Mouse (Mus musculus): ENCODE measurements at regions not wholly inside any gene's neighbourhood (a gene's known extent, or its start where the extent isn't known, plus 50 kb on each side); places are given as distances from the start of the nearest gene placed in this dataset.
"Not testable (repeated sequence)": the region's sequence is repeated elsewhere in the genome, so short reads cannot be mapped to it uniquely, and the experiment has no call there.

DNA sequence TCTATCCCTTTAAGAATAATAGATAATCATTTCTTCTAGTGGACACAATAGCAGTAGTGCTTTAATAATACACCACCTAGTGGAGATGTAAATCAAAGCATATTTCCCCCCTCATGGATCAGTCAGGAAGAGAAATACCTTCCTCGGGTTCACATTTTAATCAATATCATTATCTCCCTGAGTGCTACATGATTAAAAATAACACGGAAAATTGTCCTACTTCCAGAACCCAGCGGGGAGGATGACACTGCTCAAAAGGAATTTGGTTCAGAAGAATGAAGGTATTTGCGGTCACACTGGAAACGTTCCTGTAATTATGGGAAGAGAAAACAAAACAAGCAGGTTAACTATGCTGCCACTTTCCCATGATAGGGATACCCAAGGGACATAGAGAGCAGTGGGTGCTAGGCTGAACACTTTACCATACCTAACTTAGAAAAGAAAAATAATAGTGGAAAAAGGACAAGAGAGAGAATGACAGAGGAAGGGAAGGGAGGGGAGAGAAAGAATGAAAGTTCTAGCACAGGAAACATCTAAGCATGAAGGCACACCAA is 132.0 kb upstream of the Gm9972 start:
- H3K27ac ChIP-seq, result no peak overlapping the region
- H3K9ac ChIP-seq, result no peak overlapping the region
- H3K4me2 ChIP-seq (replicated peaks), result no peak overlapping the region
- H3K36me3 ChIP-seq, result no peaks in the 10 kb centered on the region
- no peak overlapping the region for H3K4me3 ChIP-seq
- no peak for ATAC-seq (ENCODE audit: low FRiP score)
- no peaks in the 10 kb centered on the region for H3K9me3 ChIP-seq (replicated peaks)
- H3K27me3 ChIP-seq, result no peaks in the 10 kb centered on the region
- 82% methylated on average over 5 of the region's 5 CpGs for WGBS
- no peaks in the 10 kb centered on the region for H3K4me1 ChIP-seq

GRCm38 (mm10) chr11:42905561-42905960 is 130.0 kb upstream of the Gm9972 start:
- no peaks in the 10 kb centered on the region for H3K36me3 ChIP-seq
- no peak overlapping the region for H3K4me2 ChIP-seq (replicated peaks)
- no peak overlapping the region for H3K9ac ChIP-seq
- ATAC-seq (ENCODE audit: low FRiP score), result no peak
- H3K4me3 ChIP-seq, result no peak overlapping the region
- no peak overlapping the region for H3K27ac ChIP-seq
- H3K9me3 ChIP-seq (replicated peaks), result no peaks in the 10 kb centered on the region
- 83% methylated on average over 2 of the region's 2 CpGs for WGBS
- H3K4me1 ChIP-seq, result no peaks in the 10 kb centered on the region
- no peaks in the 10 kb centered on the region for H3K27me3 ChIP-seq

DNA sequence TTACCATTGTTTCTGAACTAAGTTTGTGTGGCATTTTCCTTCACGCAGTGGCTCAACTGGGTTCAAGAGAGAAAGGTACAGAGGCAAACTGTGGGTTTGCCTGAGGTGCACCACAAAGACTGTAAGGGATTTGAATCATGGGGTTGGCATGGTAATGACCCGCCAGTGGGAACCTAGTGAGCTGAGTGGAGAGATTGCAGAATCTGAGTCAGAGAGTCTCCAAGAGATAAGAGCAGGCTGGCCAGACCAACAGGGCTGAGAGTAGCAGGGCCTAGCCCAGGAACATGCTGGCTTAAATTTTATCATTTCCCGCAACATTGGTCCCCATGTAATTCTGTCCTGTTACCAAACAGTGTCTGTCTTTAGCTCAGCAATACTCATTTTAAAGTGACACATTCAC is 129.5 kb upstream of the Gm9972 start:
- ATAC-seq (ENCODE audit: low FRiP score), result no peak
- H3K9me3 ChIP-seq (replicated peaks), result no peaks in the 10 kb centered on the region
- 83% methylated on average over 3 of the region's 3 CpGs for WGBS
- H3K4me2 ChIP-seq (replicated peaks), result no peak overlapping the region
- H3K4me1 ChIP-seq, result no peaks in the 10 kb centered on the region
- no peaks in the 10 kb centered on the region for H3K27me3 ChIP-seq
- H3K36me3 ChIP-seq, result no peaks in the 10 kb centered on the region
- H3K27ac ChIP-seq, result no peak overlapping the region
- H3K4me3 ChIP-seq, result no peak overlapping the region
- no peak overlapping the region for H3K9ac ChIP-seq

DNA sequence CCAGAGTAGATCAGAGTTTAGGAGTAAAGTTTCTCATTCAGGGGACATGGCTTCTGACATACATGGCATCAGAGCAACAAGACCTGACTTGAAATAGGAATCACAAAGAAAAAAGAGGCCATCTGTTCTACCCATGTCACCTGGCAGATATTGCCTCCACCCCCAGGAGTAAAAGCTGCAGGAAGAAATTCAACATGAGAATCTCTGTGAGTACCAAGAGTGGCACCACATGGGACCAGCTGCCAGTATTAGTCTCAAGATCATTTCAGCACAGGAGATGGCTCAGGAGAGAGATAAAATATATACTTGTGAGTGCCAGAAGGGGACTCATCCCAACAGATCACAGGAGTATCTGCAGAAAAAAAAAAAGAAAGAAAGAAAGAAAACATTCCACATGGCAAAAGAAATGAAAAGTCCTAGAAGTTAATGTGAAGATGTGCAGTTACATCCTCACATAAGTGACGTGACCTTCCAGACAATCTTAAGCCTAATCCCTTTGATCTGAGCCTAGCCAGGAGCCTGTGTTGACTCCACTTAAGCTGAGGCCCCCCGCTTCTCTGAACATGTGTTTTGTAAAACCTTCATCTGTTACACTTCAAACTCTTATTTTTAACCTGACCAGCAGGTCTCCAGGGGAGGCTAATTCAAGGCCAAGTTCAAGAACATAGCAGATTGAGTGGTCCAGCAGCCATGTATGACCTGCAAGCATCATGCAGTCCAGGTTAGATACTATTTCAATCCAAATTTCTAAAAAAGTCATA is 118.9 kb upstream of the Gm9972 start:
- no peak overlapping the region for H3K9ac ChIP-seq
- no peaks in the 10 kb centered on the region for H3K36me3 ChIP-seq
- no peak for ATAC-seq (ENCODE audit: low FRiP score)
- no peaks in the 10 kb centered on the region for H3K4me1 ChIP-seq
- H3K9me3 ChIP-seq (replicated peaks), result no peaks in the 10 kb centered on the region
- whole genome bisulfite sequencing, result 75% methylated on average over 2 of the region's 2 CpGs
- H3K4me2 ChIP-seq (replicated peaks), result no peak overlapping the region
- H3K27me3 ChIP-seq, result no peaks in the 10 kb centered on the region
- H3K27ac ChIP-seq, result no peak overlapping the region
- no peak overlapping the region for H3K4me3 ChIP-seq

DNA sequence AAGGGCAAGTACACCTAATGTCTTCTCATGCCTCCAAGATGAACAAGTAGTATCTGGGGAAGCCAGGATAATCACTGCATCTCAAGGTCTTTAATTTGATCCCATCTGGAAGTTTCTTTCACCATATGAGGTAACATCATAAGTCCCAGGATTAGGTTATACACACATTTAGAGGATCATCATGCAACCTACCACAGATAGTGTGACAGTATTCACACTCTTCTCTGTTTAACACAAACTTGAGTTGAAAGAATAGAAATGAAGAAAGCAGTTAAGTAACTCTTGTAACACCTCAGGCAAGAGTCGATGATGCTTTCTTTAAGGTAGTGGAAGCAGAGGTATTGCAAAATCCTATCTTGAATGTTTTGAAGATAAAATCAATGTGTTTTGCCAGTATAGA is 116.3 kb upstream of the Gm9972 start:
- ATAC-seq (ENCODE audit: low FRiP score), result no peak
- no peak overlapping the region for H3K4me3 ChIP-seq
- H3K9ac ChIP-seq, result no peak overlapping the region
- no peaks in the 10 kb centered on the region for H3K27me3 ChIP-seq
- no peak overlapping the region for H3K27ac ChIP-seq
- H3K4me2 ChIP-seq (replicated peaks), result no peak overlapping the region
- H3K36me3 ChIP-seq, result no peaks in the 10 kb centered on the region
- 95% methylated on average over 1 of the region's 1 CpGs for WGBS
- no peaks in the 10 kb centered on the region for H3K9me3 ChIP-seq (replicated peaks)
- no peaks in the 10 kb centered on the region for H3K4me1 ChIP-seq

- no peak for ATAC-seq (ENCODE audit: low FRiP score)
- Histone ChIP-seq H3K4me1 (no peaks in the 10 kb centered on the region), H3K9me3 (replicated peaks) (no peaks in the 10 kb centered on the region), H3K4me2 (replicated peaks) (no peak overlapping the region), H3K27me3 (no peaks in the 10 kb centered on the region), H3K9ac (no peak overlapping the region), H3K4me3 (no peak overlapping the region), H3K27ac (no peak overlapping the region), H3K36me3 (no peaks in the 10 kb centered on the region)
- 89% methylated on average over 5 of the region's 5 CpGs for WGBS
Measured at GRCm38 (mm10) chr11:42927156-42927555, 108.4 kb upstream of the Gm9972 start.

DNA sequence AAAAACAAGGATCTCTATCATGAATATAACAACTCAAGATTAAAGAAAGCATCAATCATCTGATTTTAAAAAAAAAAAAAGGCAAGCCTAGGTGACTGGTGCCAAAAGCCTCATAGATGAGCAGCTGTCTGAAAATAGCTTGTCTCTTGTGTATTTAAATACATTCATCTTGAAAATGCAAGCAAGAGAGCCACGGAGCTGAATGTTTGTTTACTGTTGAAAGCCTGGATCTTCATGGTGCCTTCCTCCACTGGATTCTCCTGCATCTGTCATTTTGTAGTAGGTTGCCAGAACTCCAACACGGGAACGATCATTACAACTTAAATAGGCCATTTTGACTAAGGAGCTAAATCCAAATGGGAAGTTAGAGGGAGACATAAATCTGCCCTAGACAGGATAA is 106.6 kb upstream of the Gm9972 start:
- Histone ChIP-seq H3K9ac (no peak overlapping the region), H3K9me3 (replicated peaks) (no peaks in the 10 kb centered on the region), H3K27ac (no peak overlapping the region), H3K4me3 (no peak overlapping the region), H3K36me3 (no peaks in the 10 kb centered on the region), H3K4me1 (no peaks in the 10 kb centered on the region), H3K4me2 (replicated peaks) (no peak overlapping the region), H3K27me3 (no peaks in the 10 kb centered on the region)
- no peak for ATAC-seq (ENCODE audit: low FRiP score)
- 81% methylated on average over 3 of the region's 3 CpGs for WGBS

- H3K27me3 ChIP-seq; H3K36me3 ChIP-seq; H3K9ac ChIP-seq; H3K4me1 ChIP-seq; ATAC-seq (ENCODE audit: low FRiP score); H3K27ac ChIP-seq; H3K9me3 ChIP-seq (replicated peaks); H3K4me2 ChIP-seq (replicated peaks); H3K4me3 ChIP-seq: not testable (repeated sequence)
- 80% methylated on average over 4 of the region's 4 CpGs for WGBS
Measured at GRCm38 (mm10) chr11:42939271-42939670, 96.3 kb upstream of the Gm9972 start.

- no peak overlapping the region for H3K4me3 ChIP-seq
- H3K9me3 ChIP-seq (replicated peaks), result no peaks in the 10 kb centered on the region
- ATAC-seq (ENCODE audit: low FRiP score), result no peak
- no peak overlapping the region for H3K4me2 ChIP-seq (replicated peaks)
- no peaks in the 10 kb centered on the region for H3K36me3 ChIP-seq
- no peak overlapping the region for H3K9ac ChIP-seq
- no peak overlapping the region for H3K27ac ChIP-seq
- 87% methylated on average over 3 of the region's 3 CpGs for WGBS
- H3K4me1 ChIP-seq, result no peaks in the 10 kb centered on the region
- H3K27me3 ChIP-seq, result no peaks in the 10 kb centered on the region
Measured at GRCm38 (mm10) chr11:42941561-42941960, 94.0 kb upstream of the Gm9972 start.

DNA sequence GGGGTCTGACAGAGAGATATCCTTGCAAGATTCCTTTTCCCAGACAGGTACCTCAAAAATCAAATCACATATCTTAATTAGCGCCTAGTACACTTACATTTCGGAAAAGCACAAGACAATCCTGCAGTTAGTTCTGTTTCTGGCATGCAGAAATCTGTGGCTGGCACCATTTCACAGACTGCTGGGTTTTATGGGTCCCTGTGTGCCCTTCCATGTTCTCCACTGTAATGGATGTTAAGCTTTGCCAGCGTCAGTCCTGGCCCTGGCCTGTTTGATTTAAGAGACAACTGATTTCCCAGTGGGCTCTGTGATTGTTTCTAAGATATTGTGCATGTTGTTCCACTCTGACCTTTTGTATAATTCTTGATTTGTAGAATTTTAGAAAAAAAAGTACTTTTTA is 93.3 kb upstream of the Gm9972 start:
- WGBS, result 81% methylated on average over 3 of the region's 3 CpGs
- Histone ChIP-seq H3K9me3 (replicated peaks) (no peaks in the 10 kb centered on the region), H3K9ac (no peak overlapping the region), H3K4me3 (no peak overlapping the region), H3K27ac (no peak overlapping the region), H3K36me3 (no peaks in the 10 kb centered on the region), H3K4me2 (replicated peaks) (no peak overlapping the region), H3K4me1 (no peaks in the 10 kb centered on the region), H3K27me3 (no peaks in the 10 kb centered on the region)
- no peak for ATAC-seq (ENCODE audit: low FRiP score)

DNA sequence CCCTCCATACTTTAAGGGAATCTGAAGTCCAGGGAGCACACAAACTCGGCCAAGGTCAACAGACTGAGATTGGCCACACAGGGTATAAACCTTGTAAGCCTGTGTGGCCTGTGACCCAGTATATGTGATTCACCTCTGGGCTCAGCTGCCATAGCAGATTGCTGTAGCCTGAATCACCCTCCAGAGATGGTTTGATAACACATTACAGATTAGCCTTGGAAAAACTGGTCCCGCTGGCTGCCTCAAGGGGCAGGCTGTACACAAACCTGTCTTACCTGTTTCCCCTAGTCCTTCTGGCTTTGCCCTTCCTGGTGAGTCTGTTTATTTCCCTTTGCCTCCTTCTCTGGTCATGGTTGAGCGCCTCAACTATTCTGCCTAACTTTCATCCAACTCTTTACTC is 91.0 kb upstream of the Gm9972 start:
- Histone ChIP-seq H3K9me3 (replicated peaks) (no peaks in the 10 kb centered on the region), H3K27me3 (no peaks in the 10 kb centered on the region), H3K36me3 (no peaks in the 10 kb centered on the region), H3K27ac (no peak overlapping the region), H3K4me1 (no peaks in the 10 kb centered on the region), H3K4me2 (replicated peaks) (no peak overlapping the region), H3K9ac (no peak overlapping the region), H3K4me3 (no peak overlapping the region)
- no peak for ATAC-seq (ENCODE audit: low FRiP score)
- WGBS, result 76% methylated on average over 3 of the region's 3 CpGs

- Histone ChIP-seq H3K4me1 (no peaks in the 10 kb centered on the region), H3K4me3 (no peak overlapping the region)
- 86% methylated on average over 1 of the region's 1 CpGs for WGBS
Measured at GRCm38 (mm10) chr11:42949823-42950222, 85.7 kb upstream of the Gm9972 start.

GRCm38 (mm10) chr11:42954169-42954568 is 81.4 kb upstream of the Gm9972 start:
- no peak overlapping the region for H3K9ac ChIP-seq
- no peak overlapping the region for H3K27ac ChIP-seq
- no peak overlapping the region for H3K4me2 ChIP-seq (replicated peaks)
- no peaks in the 10 kb centered on the region for H3K27me3 ChIP-seq
- no peaks in the 10 kb centered on the region for H3K9me3 ChIP-seq (replicated peaks)
- WGBS, result 87% methylated on average over 5 of the region's 5 CpGs
- no peaks in the 10 kb centered on the region for H3K36me3 ChIP-seq
- H3K4me1 ChIP-seq, result no peaks in the 10 kb centered on the region
- no peak overlapping the region for H3K4me3 ChIP-seq
- no peak for ATAC-seq (ENCODE audit: low FRiP score)

More at GRCm38 (mm10) chr11:42949823-42950222, 85.7 kb upstream of the Gm9972 start:
- Histone ChIP-seq H3K4me2 (replicated peaks) (no peak overlapping the region), H3K36me3 (no peaks in the 10 kb centered on the region), H3K27me3 (no peaks in the 10 kb centered on the region), H3K9me3 (replicated peaks) (no peaks in the 10 kb centered on the region), H3K9ac (no peak overlapping the region), H3K27ac (no peak overlapping the region)
- no peak for ATAC-seq (ENCODE audit: low FRiP score)
